Mouse (Mus musculus): ENCODE measurements around the gene Npc1l1. TPM values are rescaled to one million over a fixed set of nuclear protein-coding genes. Genes with fewer than 3 reads are reported as not detected.

Gene Npc1l1
- total RNA-seq, 2 experiments from 2014 or later, result 0.72 to 1.2 TPM

- no peak for DNase-seq (ENCODE audit: low spot score in 2 of 2)
- intact Hi-C loops (cut with DNase I), result no loop called here
These were observed 11.6 kb downstream of the Npc1l1 start for GRCm38 (mm10) chr11:6218189-6218896.

- intact Hi-C loops (cut with DNase I), result no loop called here
- DNase-seq (ENCODE audit: low spot score in 2 of 2), result no peak
These were observed 13.1 kb downstream of the Npc1l1 start for GRCm38 (mm10) chr11:6216834-6217233.

- DNase-seq (ENCODE audit: low spot score in 2 of 2), result no peak
- intact Hi-C loops (cut with DNase I), result no loop called here
These were observed 21.8 kb downstream of the Npc1l1 start for GRCm38 (mm10) chr11:6208158-6208557.

- intact Hi-C loops (cut with DNase I), result no loop called here
- DNase-seq (ENCODE audit: low spot score in 2 of 2), result no peak
These were observed 22.9 kb downstream of the Npc1l1 start for GRCm38 (mm10) chr11:6207090-6207489.

- intact Hi-C loops (cut with DNase I), result loop anchor here (5.0 kb wide), 1 partner anchor 67 kb away; the partner anchor contains the start of gene Ddx56
- no peak for DNase-seq (ENCODE audit: low spot score in 2 of 2)
These were observed 29.4 kb downstream of the Npc1l1 start for GRCm38 (mm10) chr11:6200570-6200969.

- intact Hi-C loops (cut with DNase I), result loop anchor here (5.0 kb wide), 1 partner anchor 67 kb away; the partner anchor contains the start of gene Ddx56
- DNase-seq (ENCODE audit: low spot score in 2 of 2), result peak; percentile 92
These were observed 29.8 kb downstream of the Npc1l1 start, which contains the start of gene Nudcd3 for GRCm38 (mm10) chr11:6200087-6200569. Gene Nudcd3 (minus strand): TSS chr11:6200415.

GRCm38 (mm10) chr11:6199410-6200086 lies 30.4 kb downstream of the Npc1l1 start, which contains the start of gene A730071L15Rik:
Gene A730071L15Rik (plus strand): TSS chr11:6200029.
- DNase-seq (ENCODE audit: low spot score in 2 of 2), result no peak
- intact Hi-C loops (cut with DNase I), result loop anchor here (5.0 kb wide), 1 partner anchor 68 kb away; the partner anchor contains the start of gene Ddx56

- intact Hi-C loops (cut with DNase I), result no loop called here
- DNase-seq (ENCODE audit: low spot score in 2 of 2), result no peak
These were observed 31.5 kb downstream of the Npc1l1 start for GRCm38 (mm10) chr11:6198449-6198848.

- no peak for DNase-seq (ENCODE audit: low spot score in 2 of 2)
- intact Hi-C loops (cut with DNase I), result no loop called here
These were observed 33.2 kb downstream of the Npc1l1 start for GRCm38 (mm10) chr11:6196780-6197179.

GRCm38 (mm10) chr11:6187878-6188277 lies 42.1 kb downstream of the Npc1l1 start:
- peak; percentile 90 to 94 for DNase-seq (ENCODE audit: low spot score in 2 of 2)
- intact Hi-C loops (cut with DNase I), result loop anchor here (2.0 kb wide), 1 partner anchor 191 kb away; no protein-coding TSS in a partner anchor

- intact Hi-C loops (cut with DNase I), result loop anchor here (2.0 kb wide), 1 partner anchor 191 kb away; no protein-coding TSS in a partner anchor
- DNase-seq (ENCODE audit: low spot score in 2 of 2), result no peak
These were observed 42.5 kb downstream of the Npc1l1 start for GRCm38 (mm10) chr11:6187399-6187798.

GRCm38 (mm10) chr11:6184202-6184935 lies 45.6 kb downstream of the Npc1l1 start:
- intact Hi-C loops (cut with DNase I), result no loop called here

GRCm38 (mm10) chr11:6183246-6183645 lies 46.7 kb downstream of the Npc1l1 start:
- intact Hi-C loops (cut with DNase I), result no loop called here
- DNase-seq (ENCODE audit: low spot score in 2 of 2), result no peak

More at GRCm38 (mm10) chr11:6184202-6184935, 45.6 kb downstream of the Npc1l1 start:
- DNase-seq (ENCODE audit: low spot score in 2 of 2), result no peak

- intact Hi-C loops (cut with DNase I), result no loop called here
- DNase-seq (ENCODE audit: low spot score in 2 of 2), result no peak
These were observed 49.0 kb downstream of the Npc1l1 start for GRCm38 (mm10) chr11:6180811-6181399.

GRCm38 (mm10) chr11:6179194-6179593 lies 50.7 kb downstream of the Npc1l1 start:
- intact Hi-C loops (cut with DNase I), result loop anchor here (2.0 kb wide), 2 partner anchors 60 to 114 kb away; no protein-coding TSS in a partner anchor
- peak; percentile 47 to 56 for DNase-seq (ENCODE audit: low spot score in 2 of 2)

GRCm38 (mm10) chr11:6178673-6179166 lies 51.2 kb downstream of the Npc1l1 start:
- intact Hi-C loops (cut with DNase I), result loop anchor here (2.0 kb wide), 2 partner anchors 60 to 114 kb away; no protein-coding TSS in a partner anchor
- peak; percentile 41 to 43 for DNase-seq (ENCODE audit: low spot score in 2 of 2)

- DNase-seq (ENCODE audit: low spot score in 2 of 2), result no peak
- intact Hi-C loops (cut with DNase I), result loop anchor here (2.0 kb wide), 2 partner anchors 59 to 113 kb away; no protein-coding TSS in a partner anchor
These were observed 52.0 kb downstream of the Npc1l1 start for GRCm38 (mm10) chr11:6177781-6178420.

- no peak for DNase-seq (ENCODE audit: low spot score in 2 of 2)
- intact Hi-C loops (cut with DNase I), result no loop called here
These were observed 54.4 kb downstream of the Npc1l1 start for GRCm38 (mm10) chr11:6175506-6175905.

All from left cerebral cortex, postnatal 36 days (tissue).